Mouse (Mus musculus) thymus, adult 2 months (tissue): Measurements from ENCODE around the gene L3mbtl1. TPM values are rescaled to one million over a fixed set of nuclear protein-coding genes. Genes with fewer than 3 reads are reported as not detected.

Experiments used
- DNase-seq: peaks from one replicate; pipeline ENCODE4 v3.0.0; 2021
- H3K27ac ChIP-seq: fragments of 200-500 bp; 2 replicates; pipeline ENCODE4 v1.5.1; 2012; ENCODE audit warnings: low read length, control low read depth; ENCODE audit not compliant: control insufficient read depth, insufficient read depth
- H3K27me3 ChIP-seq: fragments of 200-500 bp; 2 replicates; pipeline ENCODE4 v1.6.1; 2012; ENCODE audit warnings: mild to moderate bottlenecking, low read length, moderate library complexity, mixed read lengths; ENCODE audit not compliant: control insufficient read depth, insufficient read depth
- H3K36me3 ChIP-seq: fragments of 200-500 bp; 2 replicates; pipeline ENCODE4 v1.6.1; 2012; ENCODE audit warnings: mild to moderate bottlenecking, low read length, moderate library complexity; ENCODE audit not compliant: control insufficient read depth, insufficient read depth
- H3K4me1 ChIP-seq: fragments of 200-500 bp; replicated peaks from 2 replicates; pipeline ENCODE4 v1.6.1; 2012; ENCODE audit warnings: low read length; ENCODE audit not compliant: control insufficient read depth, insufficient read depth
- H3K4me3 ChIP-seq: fragments of 200-500 bp; 2 replicates; pipeline ENCODE4 v1.5.1; 2012; ENCODE audit warnings: mild to moderate bottlenecking, low read length, control low read depth, moderate library complexity; ENCODE audit not compliant: control insufficient read depth, insufficient read depth
- CTCF ChIP-seq: fragments of 200-500 bp; IDR thresholded peaks from 2 replicates; pipeline ENCODE4 v1.5.1; 2012; ENCODE audit warnings: mild to moderate bottlenecking, control low read depth, low read length, moderate library complexity, borderline replicate concordance; ENCODE audit not compliant: control insufficient read depth, poor library complexity, insufficient read depth; ENCODE audit errors: extremely low read depth
- POLR2A ChIP-seq: fragments of 200-500 bp; IDR thresholded peaks from 2 replicates; pipeline ENCODE4 v1.6.1; 2012; ENCODE audit warnings: mild to moderate bottlenecking, low read length, control low read depth, moderate library complexity; ENCODE audit not compliant: control insufficient read depth, poor library complexity, insufficient read depth; ENCODE audit errors: extremely low read depth
- WGBS: fragments of 180-500 bp; shearing (Covaris S2); methylation state at CpG from one replicate; pipeline ENCODE4 v1.1.7; 2018; 5-methylcytosine and 5-hydroxymethylcytosine counted together
- polyA plus RNA-seq: library from polyadenylated mRNA; depleted of rRNA; stranded (reverse); fragments of >200 nt; gene quantifications from 2 replicates; pipeline ENCODE4 v1.2.3, GENCODE M21; 2012

L3mbtl1 gene
- polyA plus RNA-seq, 1 experiment = 0.19 TPM

DNA sequence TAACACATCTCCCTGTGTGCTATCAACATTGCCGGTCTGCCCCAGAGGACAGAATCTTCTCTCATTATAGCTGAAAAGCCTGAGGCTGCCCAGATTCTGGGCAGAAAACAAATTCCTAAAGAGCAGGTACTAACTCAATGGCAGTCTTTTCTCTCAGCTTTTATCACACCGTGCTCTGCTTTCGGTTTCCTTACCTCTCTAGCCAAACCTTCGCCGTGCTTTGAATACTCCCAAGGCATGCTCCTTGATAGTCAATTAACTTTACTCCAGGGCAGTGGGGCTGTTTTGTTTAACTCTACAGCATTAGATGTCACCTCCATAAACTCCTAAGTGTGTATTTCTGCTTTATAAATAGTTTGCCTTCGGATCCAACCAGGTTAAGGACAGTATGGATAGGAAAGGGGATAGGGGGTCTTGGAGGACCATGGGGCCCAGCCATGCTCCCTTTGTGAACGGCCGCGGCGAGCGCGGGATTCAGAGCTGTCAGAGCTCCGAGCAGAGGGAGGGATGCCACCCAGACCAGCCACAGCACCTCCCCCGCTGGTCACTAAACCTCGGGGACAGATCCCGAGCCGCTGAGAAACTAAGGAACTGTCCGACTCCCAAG, 12.7 kb upstream of the L3mbtl1 start:
- TF ChIP-seq CTCF (no peak), POLR2A (no peak)
- peak; percentile 22 for DNase-seq
- peaks cover 4% of the 10 kb centered on the region for H3K4me1 ChIP-seq
- peak overlapping the region; percentile 82 for H3K27ac ChIP-seq
- H3K36me3 ChIP-seq = peaks cover 29% of the 10 kb centered on the region
- H3K4me3 ChIP-seq = peak overlapping the region; percentile 90
- WGBS = 1% methylated on average over 18 of the region's 18 CpGs
- H3K27me3 ChIP-seq = no peaks in the 10 kb centered on the region; the same call in 1 of the 2 replicates

DNA sequence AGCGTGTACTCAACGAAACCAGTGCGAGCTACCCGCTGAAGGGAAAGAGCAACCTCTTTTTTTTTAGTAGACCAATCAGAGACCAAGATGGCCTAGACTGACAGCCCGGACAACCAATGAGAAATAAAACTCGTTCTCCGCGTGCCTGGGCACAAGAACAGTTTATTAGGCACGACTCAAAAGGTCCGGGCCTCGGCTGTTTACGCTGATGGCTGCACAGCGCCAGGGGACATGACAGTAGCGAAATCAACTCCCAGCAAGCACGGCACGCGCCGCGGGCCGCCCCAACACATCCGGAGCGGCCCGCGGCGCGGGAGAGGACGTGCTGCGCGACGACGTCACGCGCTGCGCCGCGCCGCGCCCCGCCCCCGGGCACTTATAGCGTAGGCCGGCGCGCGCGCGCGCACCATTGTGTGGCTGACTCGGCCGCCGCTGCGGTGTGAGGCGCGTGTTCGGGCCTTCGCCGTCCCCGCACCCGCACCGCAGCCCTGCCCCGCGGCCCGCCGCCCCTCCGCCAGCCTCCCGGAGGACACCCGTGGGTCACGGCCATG, 12.1 kb upstream of the L3mbtl1 start, which contains the start of gene Srsf6:
TSS of gene Srsf6 (plus strand) at position 406 of the 551 bp plus-strand sequence.
- Histone ChIP-seq H3K4me1 (peaks cover 4% of the 10 kb centered on the region), H3K27ac (peak within 1 kb of the TSS; percentile 82), H3K27me3 (no peaks in the 10 kb centered on the region; the same call in 1 of the 2 replicates), H3K4me3 (peak within 1 kb of the TSS; percentile 90), H3K36me3 (peaks cover 35% of the 10 kb centered on the region)
- TF ChIP-seq POLR2A (peak; percentile 98), CTCF (no peak)
- WGBS = under 1% methylated on average over 64 of the region's 68 CpGs
- peak; percentile 85 for DNase-seq

DNA sequence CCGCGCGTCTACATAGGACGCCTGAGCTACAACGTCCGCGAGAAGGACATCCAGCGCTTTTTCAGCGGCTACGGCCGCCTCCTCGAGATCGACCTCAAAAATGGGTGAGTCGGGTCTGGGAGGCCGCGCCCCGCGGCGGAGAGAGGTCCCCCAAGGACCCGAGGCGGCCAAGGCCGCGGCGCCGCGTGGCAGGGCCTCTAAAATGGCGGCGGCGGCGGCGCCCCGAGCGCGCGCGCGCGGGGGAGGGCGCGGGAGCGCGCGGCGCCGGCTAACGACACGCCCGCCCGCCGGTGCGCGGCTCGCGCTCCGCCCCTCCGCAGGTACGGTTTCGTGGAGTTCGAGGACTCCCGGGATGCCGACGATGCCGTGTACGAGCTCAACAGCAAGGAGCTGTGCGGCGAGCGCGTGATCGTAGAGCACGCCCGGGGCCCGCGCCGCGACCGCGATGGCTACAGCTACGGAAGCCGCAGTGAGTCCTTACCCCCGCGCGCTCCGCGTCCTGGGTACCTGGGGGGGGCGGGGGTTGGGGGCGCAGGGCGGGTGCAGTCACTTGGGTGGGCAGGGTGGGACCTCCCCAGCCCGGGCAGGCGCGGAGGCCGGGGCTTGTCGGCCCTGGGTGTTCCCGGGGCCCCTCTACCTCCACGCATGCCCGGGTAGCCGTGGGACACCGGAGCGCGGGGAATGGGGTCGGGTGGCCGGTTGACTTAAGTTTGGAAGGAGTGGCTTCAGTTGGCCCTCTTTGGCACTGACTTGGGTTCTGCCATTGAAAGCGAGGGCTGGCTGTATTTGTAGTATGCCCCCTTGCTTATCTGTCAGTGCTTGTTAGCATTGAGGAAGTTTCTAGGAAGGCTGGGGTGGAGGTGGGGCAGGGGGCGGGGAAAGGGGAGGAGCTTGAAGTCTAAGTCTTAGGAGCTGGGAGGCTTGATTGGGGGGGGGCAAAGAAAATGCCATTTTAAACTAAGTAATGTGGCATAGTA, 11.3 kb upstream of the L3mbtl1 start:
- DNase-seq = peak; percentile 61
- Histone ChIP-seq H3K36me3 (peaks cover 42% of the 10 kb centered on the region), H3K4me3 (peak overlapping the region; percentile 90), H3K27ac (peak overlapping the region; percentile 68; the same call in 1 of the 2 replicates), H3K27me3 (no peaks in the 10 kb centered on the region; the same call in 1 of the 2 replicates), H3K4me1 (peaks cover 4% of the 10 kb centered on the region)
- no peak for TF ChIP-seq CTCF
- TF ChIP-seq POLR2A = no peak
- WGBS = under 1% methylated on average over 103 of the region's 103 CpGs

DNA sequence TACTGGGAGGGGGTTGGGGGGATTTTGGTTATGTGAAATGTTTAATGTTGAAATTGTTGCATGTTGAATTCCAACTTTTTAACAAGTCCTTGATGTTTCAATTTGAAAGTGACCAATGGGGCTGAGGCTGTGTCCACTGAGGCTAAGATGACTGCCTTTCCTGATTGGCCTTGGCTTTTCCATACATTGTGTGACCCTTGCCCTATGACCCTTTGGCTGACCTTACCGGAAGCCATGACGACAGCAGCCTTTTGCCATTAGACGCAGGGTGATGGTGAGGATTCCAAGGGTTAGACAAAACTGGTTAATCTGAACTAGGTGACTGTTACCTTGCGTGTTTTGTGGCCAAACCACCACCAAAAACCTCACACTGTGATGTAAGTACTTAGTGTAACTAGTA, 10.6 kb upstream of the L3mbtl1 start:
- Histone ChIP-seq H3K4me3 (no peak overlapping the region), H3K27me3 (no peaks in the 10 kb centered on the region; the same call in 1 of the 2 replicates), H3K4me1 (peaks cover 4% of the 10 kb centered on the region), H3K36me3 (peaks cover 49% of the 10 kb centered on the region), H3K27ac (no peak overlapping the region)
- TF ChIP-seq CTCF (no peak), POLR2A (no peak)
- no peak for DNase-seq
- WGBS = 75% methylated on average over 4 of the region's 4 CpGs

DNA sequence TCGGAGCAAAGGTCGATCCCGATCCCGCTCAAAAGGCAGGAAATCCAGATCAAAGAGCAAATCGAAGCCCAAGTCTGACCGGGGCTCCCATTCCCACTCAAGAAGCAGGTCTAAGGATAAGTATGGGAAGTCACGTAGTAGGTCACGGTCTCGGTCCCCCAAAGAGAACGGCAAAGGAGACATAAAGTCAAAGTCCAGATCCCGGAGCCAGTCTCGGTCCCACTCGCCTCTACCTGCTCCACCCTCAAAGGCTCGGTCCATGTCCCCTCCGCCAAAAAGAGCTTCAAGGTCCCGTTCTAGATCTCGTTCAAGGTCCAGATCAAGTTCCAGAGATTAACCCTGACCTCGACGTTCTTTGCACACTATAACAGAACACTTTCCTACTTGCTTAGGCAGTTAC, 8.9 kb upstream of the L3mbtl1 start:
- DNase-seq = no peak
- Histone ChIP-seq H3K27ac (no peak overlapping the region), H3K4me3 (no peak overlapping the region), H3K36me3 (peaks cover 66% of the 10 kb centered on the region), H3K4me1 (peaks cover 4% of the 10 kb centered on the region), H3K27me3 (no peaks in the 10 kb centered on the region)
- TF ChIP-seq CTCF (no peak), POLR2A (no peak)
- 97% methylated on average over 19 of the region's 19 CpGs for WGBS

DNA sequence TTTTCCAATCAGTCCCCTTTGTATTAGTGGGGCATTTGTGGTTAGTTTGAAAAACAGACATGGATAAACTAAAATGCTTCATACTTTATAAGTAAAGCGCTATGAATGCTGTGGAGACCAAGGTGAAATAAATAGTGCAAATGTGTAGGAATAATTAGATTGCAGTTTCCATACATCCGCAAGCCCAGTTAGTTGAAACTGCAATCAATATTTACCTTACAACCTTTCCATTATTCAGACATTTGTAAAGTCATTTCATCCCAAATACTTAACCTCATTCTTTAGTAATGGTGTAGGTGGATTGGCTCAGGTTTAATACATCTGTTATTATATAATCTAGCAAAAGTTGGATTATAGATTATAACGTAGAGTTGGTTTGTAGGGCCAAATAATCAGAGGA, 7.6 kb upstream of the L3mbtl1 start:
- Histone ChIP-seq H3K36me3 (peaks cover 72% of the 10 kb centered on the region), H3K4me1 (peaks cover 4% of the 10 kb centered on the region), H3K4me3 (no peak overlapping the region), H3K27me3 (no peaks in the 10 kb centered on the region), H3K27ac (no peak overlapping the region)
- no peak for TF ChIP-seq CTCF
- no peak for TF ChIP-seq POLR2A
- no peak for DNase-seq
- 98% methylated on average over 3 of the region's 3 CpGs for whole genome bisulfite sequencing
